Mouse (Mus musculus) CD8-positive naive resting alpha-beta T cell, adult 2 months (primary cell): ENCODE results near the gene Gm10644.
A peak's percentile ranks its signal among the peaks of the same experiment; 100 is the strongest.
"Not testable (repeated sequence)": the region's sequence is repeated elsewhere in the genome, so short reads cannot be mapped to it uniquely, and the experiment has no call there.

Experiments used
- DNase-seq, 2 experiments: peaks; one replicate each; pipeline ENCODE4 v3.0.0; 2022; ENCODE audit warnings: low read depth in 2 of 2, low spot score in 2 of 2

Gm10644 gene

DNA sequence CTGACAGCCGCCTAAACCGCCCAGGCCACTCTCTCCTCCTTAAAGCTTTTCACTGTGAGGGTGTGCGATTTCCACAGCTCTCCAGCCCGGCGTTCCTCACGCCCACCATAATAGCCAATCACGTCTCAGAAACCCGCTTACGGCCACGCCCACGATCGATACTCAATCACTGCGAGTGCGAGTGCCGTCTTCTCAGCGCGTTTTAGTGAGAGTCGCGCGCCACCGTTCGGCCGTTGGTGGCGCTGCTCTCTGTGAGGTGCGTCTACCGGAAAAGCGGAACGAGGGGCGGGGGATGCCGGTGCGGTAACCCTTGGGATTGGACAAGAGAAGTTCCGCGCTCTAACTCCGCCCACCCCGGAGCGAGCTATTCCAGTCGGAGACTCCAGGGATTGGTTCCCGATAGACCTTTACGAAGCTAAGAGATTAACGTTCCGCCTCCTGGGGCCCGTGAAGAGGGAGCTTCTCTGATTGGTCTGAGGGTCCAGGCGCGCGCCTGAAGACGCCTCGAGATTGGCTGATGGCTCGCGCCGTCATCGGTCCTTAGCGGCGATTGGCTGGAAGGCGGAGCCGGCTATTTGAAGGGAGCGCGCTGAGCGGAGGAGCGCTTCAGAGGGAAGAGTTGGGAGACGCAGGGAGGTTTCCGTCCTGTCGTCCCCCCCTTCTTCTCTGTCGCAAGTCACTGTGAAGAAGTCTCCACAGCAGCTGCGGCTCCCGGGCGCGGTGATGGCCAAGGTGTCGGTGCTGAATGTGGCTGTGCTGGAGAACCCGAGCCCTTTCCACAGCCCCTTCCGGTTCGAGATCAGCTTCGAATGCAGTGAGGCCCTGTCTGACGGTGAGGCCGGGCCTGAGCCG, at the start of gene Gm10644, which contains the start of gene Asf1b:
Gene Gm10644 (minus strand): TSS at position 100 of the 852 bp plus-strand sequence.
Gene Asf1b (plus strand): TSS at position 402 of the 852 bp plus-strand sequence.
- peak; percentile 94 for DNase-seq

DNA sequence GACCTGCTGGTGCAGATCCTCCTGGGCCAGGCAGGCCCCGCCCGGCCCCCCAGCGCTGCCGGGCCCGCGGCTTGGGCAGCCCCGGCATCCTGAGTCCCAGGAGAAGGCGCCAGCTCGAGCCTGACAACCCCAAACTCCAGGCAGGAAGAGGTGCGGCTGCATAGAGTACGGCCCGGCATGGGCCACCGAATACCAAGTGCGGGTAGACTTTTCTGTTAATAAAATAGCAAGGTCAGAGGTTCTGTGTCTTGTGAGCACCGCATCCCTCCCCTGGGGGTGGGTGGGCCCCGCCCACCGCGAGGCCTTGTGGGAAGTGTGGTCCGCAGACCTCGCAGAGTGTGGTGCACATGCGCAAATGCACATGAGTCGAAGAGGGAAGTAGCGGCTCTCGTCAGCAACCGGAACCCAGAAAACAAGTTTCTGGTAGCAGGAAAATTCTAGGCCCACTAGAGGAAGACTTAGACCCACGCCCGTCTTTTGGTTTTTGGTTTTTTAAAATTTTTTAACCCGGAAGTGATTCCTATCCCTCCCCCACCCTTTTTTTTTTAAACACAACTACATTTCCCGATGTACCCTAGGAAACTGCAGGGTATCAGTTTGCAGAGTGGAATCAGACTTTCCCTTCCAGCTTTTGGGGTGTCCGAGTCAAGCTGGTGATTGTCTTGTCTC, 49.7 kb upstream of the Gm10644 start:
- peak; percentile 86 to 91 for DNase-seq

DNA sequence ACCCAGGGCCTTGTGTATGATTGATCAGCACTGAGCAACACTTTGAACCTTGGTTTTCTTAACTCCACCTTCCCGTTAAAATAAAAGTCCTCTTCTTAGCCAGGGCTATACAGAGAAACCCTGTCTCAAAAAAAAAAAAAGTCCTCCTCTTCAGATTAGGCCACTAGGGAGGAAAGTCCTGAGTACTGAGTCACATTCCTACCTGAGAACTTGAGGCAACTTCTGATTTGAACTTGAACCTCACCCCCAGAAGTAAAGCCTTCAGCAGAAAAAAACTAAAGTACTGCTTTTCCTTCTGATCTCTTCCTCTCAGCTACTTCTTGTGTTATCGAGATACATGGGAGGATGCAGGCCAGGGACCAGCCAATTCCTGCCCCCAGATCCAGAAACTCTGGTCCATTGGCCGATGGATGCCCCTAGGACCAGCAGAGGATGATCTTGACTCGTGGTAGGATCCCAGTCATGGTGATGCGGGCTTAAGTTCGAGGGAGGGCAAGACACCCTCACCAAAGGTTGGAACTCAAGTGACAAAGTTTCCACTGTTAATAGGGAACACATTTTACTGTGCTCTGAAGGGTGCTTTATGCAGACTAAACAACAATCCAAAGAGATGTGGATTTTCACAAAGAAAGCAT, 48.7 kb upstream of the Gm10644 start:
- no peak for DNase-seq

GRCm38 (mm10) chr8:84002957-84003611, 48.1 kb upstream of the Gm10644 start:
- DNase-seq = no peak

- no peak for DNase-seq
These were observed 46.4 kb upstream of the Gm10644 start, which contains the start of gene 1700067K01Rik for GRCm38 (mm10) chr8:84001281-84002000. 1700067K01Rik (plus strand) TSS chr8:84001502.

DNA sequence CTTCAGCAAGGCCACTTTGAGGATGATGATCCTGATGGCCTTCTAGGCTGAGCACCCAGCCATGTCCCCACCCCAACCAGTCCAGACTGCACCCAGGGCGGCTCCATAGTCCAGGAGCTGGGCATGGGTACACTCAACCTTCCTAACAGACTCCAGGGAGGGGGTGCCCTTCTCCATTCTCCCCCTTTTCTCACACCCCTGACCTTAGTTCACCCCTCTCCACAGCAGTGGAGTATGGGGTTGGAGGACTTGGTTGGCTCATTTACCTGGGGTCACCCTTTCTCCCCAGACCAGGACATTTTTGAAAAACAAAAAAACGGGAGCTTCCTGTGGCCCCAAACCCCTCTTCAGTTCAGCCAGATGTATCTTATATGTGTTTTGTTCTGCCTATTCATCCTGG, 44.8 kb upstream of the Gm10644 start:
- no peak for DNase-seq

DNA sequence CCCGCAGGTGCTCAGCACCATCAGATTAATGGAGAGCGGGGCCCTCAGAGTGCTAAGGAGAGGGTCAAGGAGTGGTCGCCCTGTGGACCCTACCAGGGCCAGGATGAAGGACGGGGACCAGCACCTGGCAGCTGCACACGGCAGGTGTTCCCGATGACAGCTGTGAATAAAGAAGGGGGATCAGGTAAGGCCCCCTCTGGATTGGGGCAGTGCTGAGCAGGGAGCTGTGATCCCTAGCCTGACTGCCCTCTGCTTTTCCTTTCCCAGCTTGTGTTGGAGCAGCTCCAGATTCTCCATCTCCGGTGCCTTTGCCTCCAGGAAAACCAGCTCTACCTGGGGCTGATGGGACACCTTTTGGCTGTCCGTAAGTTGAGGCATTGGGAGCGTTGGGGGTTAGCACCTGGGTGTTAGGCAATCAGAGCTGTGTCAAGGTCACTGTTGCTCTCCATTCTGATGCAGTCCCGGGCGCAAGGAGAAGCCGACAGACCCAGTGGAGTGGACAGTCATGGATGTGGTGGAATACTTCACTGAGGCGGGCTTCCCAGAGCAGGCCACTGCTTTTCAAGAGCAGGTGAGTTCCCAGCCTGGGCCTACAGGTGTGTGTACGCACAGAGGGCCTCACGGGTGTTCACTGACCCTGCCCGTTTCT, 44.2 kb upstream of the Gm10644 start:
- DNase-seq = no peak

DNA sequence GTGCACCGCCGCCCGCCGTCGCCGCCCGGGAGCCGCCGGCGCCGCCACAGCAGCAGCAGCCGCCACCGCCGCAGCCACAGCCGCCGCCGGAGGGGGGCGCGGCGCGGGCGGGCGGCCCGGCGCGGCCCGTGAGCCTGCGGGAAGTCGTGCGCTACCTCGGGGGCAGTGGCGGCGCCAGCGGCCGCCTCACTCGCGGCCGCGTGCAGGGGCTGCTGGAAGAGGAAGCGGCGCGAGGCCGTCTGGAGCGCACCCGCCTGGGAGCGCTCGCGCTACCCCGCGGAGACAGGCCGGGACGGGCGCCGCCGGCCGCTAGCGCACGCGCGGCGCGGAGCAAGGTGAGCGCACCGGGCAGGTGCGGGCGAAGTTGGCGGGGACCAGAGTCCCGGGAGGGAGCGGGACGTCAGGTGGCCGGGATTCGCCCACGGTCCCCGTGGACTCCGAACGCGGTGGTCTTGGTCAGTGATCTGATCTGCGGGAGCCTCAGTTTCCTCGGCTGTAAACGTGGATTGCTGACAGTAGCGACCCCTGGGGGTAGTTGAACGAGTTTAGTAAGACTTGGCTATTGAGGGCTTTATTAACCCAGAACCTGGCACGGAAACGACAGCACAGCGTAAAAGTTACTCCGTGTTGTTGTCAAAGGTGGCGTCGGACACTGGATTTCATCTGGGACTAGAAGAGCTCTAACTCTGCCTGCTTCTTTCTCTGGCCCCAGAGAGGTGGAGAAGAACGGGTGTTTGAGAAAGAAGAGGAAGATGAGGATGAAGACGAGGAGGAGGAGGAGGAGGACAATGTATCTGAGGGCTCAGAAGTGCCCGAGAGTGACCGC, 43.4 kb upstream of the Gm10644 start:
- peak; percentile 44 to 70 for DNase-seq

GRCm38 (mm10) chr8:83997511-83998141, 42.6 kb upstream of the Gm10644 start, which contains the start of gene Samd1:
Samd1 (plus strand) TSS chr8:83997672.
- peak in 1 of 2 experiments; percentile 30 for DNase-seq

GRCm38 (mm10) chr8:83996567-83997505, 41.8 kb upstream of the Gm10644 start:
- DNase-seq = peak; percentile 38 to 44

GRCm38 (mm10) chr8:83995973-83996372, 41.0 kb upstream of the Gm10644 start:
- DNase-seq = no peak

DNA sequence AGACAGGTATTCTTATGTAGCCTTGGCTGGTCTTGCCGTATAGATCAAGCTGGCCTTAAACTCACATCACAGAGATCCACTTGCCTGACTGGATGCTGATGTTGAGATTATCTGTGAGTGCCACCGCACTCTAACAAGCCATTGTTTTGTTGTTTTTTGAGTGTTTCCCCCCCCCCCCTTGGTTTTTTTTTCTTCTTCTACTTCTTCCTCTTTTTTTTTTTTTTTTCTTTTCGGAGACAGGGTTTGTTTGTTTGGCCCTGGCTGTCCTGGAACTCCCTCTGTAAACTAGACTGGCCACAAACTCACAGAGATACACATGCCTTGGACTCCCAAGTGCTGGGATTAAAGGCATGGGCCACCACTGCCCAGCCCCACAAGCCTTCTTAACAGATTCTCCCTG, 39.0 kb upstream of the Gm10644 start:
- DNase-seq = no peak

DNA sequence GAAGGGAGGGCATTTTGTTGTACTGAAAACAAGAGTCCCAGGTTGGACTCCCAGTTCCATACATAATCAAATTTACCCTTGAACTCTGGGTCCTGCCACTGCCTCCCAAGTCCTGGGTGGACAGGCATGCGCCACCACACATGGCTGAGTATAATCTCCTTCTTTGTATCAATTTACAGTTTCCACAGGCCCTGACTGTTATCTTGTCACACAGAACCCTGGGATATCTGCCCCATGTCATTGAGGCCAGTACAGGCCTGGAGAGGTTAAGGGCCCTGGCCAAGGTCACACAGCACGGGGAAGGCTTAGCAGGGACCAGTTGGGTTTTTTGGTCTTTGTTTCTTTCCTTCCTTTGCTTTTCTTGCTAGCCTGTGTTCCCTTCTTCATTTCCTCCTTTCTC, 37.5 kb upstream of the Gm10644 start:
- DNase-seq = no peak

- no peak for DNase-seq
These were observed 35.2 kb upstream of the Gm10644 start for GRCm38 (mm10) chr8:83990170-83990569.

GRCm38 (mm10) chr8:83989243-83989642, 34.2 kb upstream of the Gm10644 start:
- DNase-seq = no peak

DNA sequence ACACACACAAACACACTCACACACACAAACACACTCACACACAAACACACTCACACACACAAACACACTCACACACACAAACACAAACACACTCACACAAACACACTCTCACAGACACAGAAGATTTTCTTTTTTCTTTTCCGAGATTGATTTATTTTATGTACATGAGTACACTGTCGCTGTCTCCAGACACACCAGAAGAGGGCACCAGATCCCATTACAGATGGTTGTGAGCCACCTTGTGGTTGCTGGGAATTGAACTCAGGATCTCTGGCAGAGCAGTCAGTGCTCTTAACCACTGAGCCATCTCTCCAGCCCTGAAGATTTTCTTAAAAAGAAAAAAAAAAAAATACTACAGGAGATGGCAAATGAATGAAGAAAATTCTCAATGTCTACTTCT, 28.2 kb upstream of the Gm10644 start:
- DNase-seq = not testable (repeated sequence)

DNA sequence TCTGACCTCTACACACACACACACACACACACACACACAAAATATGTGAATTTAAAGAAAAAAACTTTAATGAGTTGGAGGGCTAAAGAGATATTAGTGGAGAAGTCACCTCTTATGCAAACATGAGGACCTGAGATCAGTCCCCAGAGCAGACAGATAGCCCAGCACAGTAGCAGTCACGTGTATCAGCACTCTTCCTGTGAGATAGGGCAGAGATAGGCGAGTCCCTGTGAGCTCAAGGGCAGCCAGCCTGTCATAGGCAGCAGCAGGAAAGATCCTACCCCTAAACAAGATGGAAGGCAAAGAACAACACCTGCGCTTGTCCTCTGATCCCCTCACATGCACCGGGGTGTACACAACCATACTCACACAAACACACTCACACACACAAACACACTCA, 27.4 kb upstream of the Gm10644 start:
- DNase-seq = no peak

- DNase-seq = no peak
These were observed 26.5 kb upstream of the Gm10644 start for GRCm38 (mm10) chr8:83981533-83981932.
